Mouse (Mus musculus) CH12.LX (cell line): Measurements from ENCODE around the gene Zswim3.

ENCODE experiments used
- CHD1 ChIP-seq: IDR thresholded peaks from 2 replicates; pipeline ENCODE4 v1.6.1; 2012; ENCODE audit warnings: low read depth, low read length, improper control_type of control experiment, inconsistent platforms
- CTCF ChIP-seq, 2 experiments: IDR thresholded peaks in 1 of 2; conservative IDR thresholded peaks in 1 of 2; 2 replicates each; pipeline ENCODE4 v1.5.1; 2011 to 2012; ENCODE audit warnings: low read depth in 2 of 2, low read length in 2 of 2, improper control_type of control experiment in 1 of 2, inconsistent platforms in 1 of 2, mild to moderate bottlenecking in 1 of 2, moderate library complexity in 1 of 2
- ZC3H11A ChIP-seq: IDR thresholded peaks from 2 replicates; pipeline ENCODE4 v1.6.1; 2012; ENCODE audit warnings: low read depth, mild to moderate bottlenecking, inconsistent platforms, low read length, improper control_type of control experiment

DNA sequence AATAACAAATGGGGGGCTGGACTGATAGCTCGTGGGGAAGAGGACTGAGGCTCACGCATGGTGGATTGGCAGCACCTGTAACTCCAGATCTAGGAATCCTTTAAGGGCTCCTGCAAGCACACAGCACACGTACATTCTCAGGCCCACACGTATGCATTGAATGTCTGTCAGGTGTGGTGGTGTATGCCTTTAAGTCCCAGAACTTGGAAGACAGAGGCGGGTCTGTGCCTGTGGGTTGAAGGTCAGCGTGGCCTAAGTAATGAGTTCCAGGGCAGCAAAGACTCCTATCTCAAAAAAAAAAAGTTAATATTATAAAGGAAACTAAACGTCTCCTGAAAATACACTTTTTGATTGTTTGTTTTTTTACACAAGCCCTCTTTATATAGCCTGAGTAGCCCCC lies 1.7 kb downstream of the Zswim3 start:
- TF ChIP-seq CTCF (conservative IDR thresholded peaks at IDR 0.05 in 1 of 2, IDR thresholded peaks at IDR 0.05 in 1 of 2; ENCODE audit: low read depth in 2 of 2, low read length in 2 of 2) (no peak), CHD1 (no peak), ZC3H11A (no peak)
